Mouse (Mus musculus): Measurements from ENCODE around the gene Klhl24.
A peak's percentile ranks its signal among the peaks of the same experiment; 100 is the strongest.
"Not testable (repeated sequence)": the region's sequence is repeated elsewhere in the genome, so short reads cannot be mapped to it uniquely, and the experiment has no call there.

The Klhl24 gene

DNA sequence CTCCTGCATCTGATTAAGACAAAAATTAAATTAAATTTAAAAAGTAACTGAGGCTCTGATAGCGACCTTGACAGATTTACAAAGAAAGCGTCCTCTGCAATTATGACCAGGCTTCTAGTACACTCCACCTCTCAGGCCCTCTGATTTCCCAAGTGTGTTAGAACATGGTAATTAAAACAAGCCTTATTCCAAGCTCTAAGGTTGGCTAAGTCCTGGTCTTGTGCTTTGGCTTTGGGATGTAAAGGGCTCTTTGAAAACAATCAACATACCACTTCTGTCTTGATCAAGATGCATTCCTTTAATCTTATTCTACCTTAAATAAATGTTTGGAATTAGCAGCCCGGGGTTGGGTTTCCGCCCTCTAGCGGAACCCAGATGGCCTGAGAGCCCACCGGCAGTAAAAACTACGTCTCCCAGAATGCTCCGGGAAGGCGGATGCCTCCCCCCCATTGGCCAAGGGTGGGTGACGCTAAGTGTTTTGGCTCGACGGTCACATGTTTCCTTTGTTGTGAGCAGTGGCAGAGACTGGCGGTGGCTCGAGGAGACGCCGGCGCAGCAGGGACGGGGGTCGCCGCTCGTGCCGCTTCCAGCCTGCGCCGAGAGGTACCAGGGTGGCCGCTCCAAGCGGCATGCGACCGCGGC is at the start of gene Klhl24:
TSS of gene Klhl24 (plus strand) at position 474 of the 642 bp plus-strand sequence.
- DNase-seq (ENCODE audit: low spot score in 2 of 2), result peak in 1 of 2 experiments; percentile 92

- no peak for DNase-seq (ENCODE audit: low spot score in 2 of 2)
Observed at GRCm38 (mm10) chr16:20052655-20053054, 44.7 kb upstream of the Klhl24 start.

- no peak for DNase-seq (ENCODE audit: low spot score in 2 of 2)
Observed at GRCm38 (mm10) chr16:20072770-20073169, 24.6 kb upstream of the Klhl24 start.

GRCm38 (mm10) chr16:20076675-20077074 is 20.7 kb upstream of the Klhl24 start:
- DNase-seq (ENCODE audit: low spot score in 2 of 2), result peak in 1 of 2 experiments; percentile 37

GRCm38 (mm10) chr16:20080271-20080670 is 17.1 kb upstream of the Klhl24 start:
- DNase-seq (ENCODE audit: low spot score in 2 of 2), result no peak

- no peak for DNase-seq (ENCODE audit: low spot score in 2 of 2)
Observed at GRCm38 (mm10) chr16:20084623-20085022, 12.7 kb upstream of the Klhl24 start.

DNA sequence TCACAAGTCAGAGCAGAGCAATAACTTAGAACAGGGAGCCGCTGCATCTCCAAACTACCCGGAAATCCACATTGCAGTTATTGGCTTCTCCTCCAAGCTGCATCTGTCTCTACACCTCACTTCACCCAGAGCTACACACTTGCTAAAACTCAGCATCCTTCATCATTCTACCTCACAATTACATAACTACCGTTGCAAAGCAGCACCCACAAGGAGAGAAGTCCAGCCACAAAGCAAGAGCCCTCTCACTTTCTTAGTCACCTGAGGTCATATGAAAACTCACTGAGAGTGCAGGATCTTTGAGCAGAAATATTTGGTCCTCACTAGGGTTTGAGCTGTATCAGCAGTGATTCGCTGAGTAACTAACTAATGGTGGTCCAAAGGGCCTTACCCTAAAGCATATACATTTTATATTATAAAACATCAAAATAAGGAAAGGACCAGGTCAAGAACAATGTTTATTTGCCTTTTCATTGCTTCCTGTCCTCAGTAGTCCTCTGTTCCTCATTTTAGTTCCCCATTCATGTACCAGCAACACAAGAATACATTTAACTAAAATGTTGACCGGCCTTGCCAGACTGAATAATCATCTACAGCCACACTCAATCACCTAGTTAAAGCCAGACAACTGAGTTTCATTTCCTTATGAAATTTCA is 12.0 kb upstream of the Klhl24 start:
- DNase-seq (ENCODE audit: low spot score in 2 of 2), result no peak

- no peak for DNase-seq (ENCODE audit: low spot score in 2 of 2)
Observed at GRCm38 (mm10) chr16:20086976-20087375, 10.4 kb upstream of the Klhl24 start.

DNA sequence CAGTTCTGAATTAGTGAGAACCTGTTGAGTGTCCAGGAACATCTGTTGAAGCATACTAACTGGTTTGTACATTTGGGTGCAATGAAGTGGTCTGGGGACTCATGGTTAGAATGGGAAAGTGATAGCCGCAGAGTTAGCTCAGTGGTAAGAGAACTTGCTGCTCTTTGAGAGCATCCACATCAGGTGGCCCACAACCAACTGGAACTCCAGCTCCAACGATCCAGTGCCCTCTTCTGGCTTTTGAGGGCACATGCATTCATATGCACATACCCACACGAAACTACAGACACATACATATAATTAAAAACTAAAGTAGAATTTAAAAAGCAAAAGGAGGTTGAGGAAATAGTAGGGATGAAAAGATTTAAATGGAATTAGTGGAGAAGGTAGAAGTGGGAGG is 7.7 kb upstream of the Klhl24 start:
- no peak for DNase-seq (ENCODE audit: low spot score in 2 of 2)

DNA sequence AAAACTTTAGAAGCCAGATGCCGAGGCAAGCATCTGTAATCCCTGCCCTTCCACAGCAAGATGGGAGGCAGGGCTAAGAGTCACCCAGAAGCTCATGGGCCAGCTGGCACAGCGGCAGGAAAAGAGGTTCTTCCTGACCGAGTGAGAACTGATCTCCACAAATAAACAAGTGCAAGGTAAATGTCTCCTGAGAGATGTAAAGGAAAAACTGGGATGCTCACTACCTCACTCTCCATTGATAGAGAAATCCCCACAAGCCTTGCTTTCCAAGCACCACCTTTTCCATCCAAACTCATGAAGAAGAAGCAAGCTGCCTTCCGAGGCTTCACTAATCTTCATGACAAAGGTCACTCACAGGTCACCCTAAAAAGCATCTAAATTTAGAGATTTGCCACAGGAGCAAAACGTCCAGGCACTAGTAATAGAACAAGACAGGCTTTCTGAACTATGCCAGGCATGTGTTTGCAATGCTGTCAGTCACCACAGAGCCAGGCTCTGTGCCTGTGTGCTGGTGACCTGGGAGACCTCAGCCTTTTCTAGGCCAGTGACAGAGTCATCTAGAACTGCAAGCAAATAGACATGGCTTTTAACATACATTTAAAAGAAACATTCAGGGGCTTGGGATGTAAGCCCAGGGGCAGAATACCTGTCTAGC is 6.3 kb upstream of the Klhl24 start:
- no peak for DNase-seq (ENCODE audit: low spot score in 2 of 2)

- peak in 1 of 2 experiments; percentile 44 for DNase-seq (ENCODE audit: low spot score in 2 of 2)
Observed at GRCm38 (mm10) chr16:20095966-20096365, 1.4 kb upstream of the Klhl24 start.

DNA sequence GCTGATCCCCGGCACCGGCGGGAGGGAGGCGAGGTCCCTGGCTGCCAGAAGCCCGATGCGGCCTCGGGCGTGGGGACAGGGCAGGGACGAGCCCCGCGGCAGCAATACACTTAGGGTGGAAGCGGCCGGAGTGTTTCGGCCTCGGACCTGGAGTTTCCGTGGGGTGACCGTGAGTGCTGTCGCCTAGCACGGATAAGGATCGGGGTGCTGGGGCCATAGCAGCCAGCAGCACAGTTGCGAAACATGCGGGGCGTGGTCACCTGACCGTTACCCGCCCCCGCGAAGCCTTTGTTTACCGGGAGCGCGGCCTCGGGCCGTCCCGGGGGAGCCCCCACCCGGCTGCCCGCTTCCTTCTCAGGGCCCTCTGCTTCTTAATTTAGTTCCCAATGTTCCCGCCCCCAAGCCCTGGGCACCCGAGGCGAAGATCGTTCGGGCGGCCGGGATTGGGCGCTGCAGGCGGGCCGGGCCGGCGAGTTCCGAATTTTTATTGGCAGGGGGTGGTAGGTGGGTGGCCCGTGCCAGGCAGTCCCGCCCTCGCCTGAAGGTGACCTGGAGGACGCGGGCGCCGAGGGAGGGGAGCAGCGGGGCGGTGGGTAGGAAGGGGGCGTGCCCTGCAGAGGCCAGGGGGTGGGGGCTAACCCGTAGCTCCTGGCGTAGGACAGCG is 501 bp downstream of the Klhl24 start:
- peak; percentile 83 to 92 for DNase-seq (ENCODE audit: low spot score in 2 of 2)

DNA sequence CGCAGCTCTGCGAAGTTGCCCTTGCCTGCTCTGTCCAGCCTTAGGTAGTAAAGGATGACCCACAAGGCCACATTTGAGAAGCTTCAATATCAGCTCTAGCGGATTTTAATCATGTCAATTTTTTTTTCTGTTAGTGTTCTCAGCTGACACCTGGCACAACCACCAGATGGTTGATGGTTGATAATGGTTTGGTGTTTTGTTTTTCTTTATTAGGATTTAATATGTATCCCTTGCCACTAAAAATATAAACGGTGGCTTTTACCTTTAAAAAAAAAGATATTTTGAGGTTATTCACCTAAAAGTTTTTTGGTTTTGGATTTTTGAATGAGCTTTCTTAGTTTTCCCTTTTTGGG is 1.0 kb downstream of the Klhl24 start:
- DNase-seq (ENCODE audit: low spot score in 2 of 2), result no peak

GRCm38 (mm10) chr16:20098866-20099629 is 1.7 kb downstream of the Klhl24 start:
- DNase-seq (ENCODE audit: low spot score in 2 of 2), result peak in 1 of 2 experiments; percentile 47

- no peak for DNase-seq (ENCODE audit: low spot score in 2 of 2)
Observed at GRCm38 (mm10) chr16:20106996-20107395, 9.7 kb downstream of the Klhl24 start.

- DNase-seq (ENCODE audit: low spot score in 2 of 2), result peak in 1 of 2 experiments; percentile 31
Observed at GRCm38 (mm10) chr16:20108961-20109360, 11.6 kb downstream of the Klhl24 start.

DNA sequence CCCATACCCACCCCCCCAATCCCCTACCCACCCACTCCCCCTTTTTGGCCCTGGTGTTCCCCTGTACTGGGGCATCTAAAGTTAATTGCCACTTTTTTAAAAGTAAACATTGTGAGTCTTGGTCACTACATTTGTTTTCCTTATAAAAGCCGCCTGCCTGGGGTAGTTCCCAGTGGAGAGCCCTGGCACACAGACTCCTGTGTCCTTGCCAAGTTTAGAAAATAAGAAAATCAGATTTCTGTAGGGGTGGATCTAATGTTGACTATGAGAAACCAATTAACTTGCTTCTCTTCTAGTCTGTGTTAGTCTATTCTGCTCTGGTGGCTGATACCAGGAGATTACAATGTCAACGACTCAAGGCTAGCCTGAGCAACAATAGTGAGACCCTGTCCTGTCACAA is 15.3 kb downstream of the Klhl24 start:
- no peak for DNase-seq (ENCODE audit: low spot score in 2 of 2)

DNA sequence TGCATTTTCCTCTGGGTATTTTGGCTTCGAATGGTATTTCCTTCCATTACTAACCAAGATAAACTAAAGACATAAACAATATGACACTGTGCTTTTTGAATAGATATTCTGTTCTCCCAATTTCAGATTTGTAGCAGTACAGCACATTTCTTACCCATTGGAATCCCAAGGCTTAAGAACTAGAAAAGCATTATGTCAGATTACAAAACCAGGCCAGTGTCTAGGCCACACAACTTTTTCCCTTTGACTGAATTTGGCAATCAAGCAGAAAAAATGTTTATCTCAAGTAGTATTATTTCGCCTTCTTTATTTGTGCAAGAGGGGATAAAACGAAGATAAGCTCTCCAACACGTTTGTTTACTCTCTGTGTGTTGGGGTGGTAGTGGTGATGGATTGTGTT is 18.7 kb downstream of the Klhl24 start:
- DNase-seq (ENCODE audit: low spot score in 2 of 2), result no peak

DNA sequence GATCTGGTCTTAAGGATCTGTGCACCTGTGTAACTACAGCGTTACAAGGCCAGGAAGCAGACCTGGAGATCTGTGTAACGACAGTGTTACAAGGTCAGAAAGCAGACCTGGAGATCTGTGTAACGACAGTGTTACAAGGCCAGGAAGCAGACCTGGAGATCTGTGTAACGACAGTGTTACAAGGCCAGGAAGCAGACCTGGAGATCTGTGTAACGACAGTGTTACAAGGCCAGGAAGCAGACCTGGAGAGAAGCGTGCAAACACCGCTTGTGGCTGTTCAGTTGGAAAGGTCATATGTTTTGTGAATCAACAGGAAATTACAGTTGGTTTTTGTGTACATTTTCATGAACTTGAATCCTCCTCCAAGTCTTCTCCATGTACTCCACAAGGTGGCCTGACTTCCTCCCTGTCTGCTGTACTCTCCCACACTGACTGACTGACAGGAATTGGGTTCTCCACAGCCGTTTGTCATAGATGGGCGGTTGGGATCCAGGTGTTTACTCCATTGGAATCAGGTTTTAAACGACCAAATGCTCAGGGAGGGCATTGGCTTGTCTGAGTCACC is 29.1 kb downstream of the Klhl24 start:
- not testable (repeated sequence) for DNase-seq (ENCODE audit: low spot score in 2 of 2)

GRCm38 (mm10) chr16:20130397-20130796 is 33.1 kb downstream of the Klhl24 start:
- no peak for DNase-seq (ENCODE audit: low spot score in 2 of 2)

GRCm38 (mm10) chr16:20140772-20141531 is 43.6 kb downstream of the Klhl24 start, which contains the start of gene Yeats2:
Yeats2 (plus strand) TSS chr16:20141063.
- DNase-seq (ENCODE audit: low spot score in 2 of 2), result peak; percentile 78 to 85

Data from spleen, postnatal 10 days (tissue).